Mouse (Mus musculus): ENCODE measurements around the gene Cysrt1. TPM values are rescaled to one million over a fixed set of nuclear protein-coding genes. Genes with fewer than 3 reads are reported as not detected.

Gene Cysrt1
- polyA plus RNA-seq, 1 experiment from 2014 or later: not detected

DNA sequence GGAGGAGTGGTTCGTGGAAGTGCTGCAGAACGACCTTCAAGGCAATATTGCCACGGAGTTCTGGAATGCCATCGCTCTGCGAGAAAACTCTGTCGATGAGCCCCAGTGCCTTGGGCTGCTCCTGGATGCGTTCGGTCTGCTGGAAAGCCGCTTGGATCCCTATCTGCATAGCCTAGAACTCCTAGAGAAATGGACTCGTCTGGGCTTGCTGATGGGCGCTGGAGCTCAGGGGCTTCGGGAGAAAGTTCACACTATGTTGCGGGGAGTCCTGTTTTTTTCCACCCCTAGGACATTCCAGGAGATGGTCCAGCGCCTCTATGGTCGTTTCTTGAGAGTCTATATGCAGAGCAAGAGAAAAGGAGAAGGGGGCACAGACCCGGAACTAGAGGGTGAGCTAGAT lies 30.8 kb upstream of the Cysrt1 start:
- DNase-seq (ENCODE audit: low spot score): no peak
- H3K9me3 ChIP-seq: no peaks in the 10 kb centered on the region
- H3K36me3 ChIP-seq: peaks cover 80% of the 10 kb centered on the region
- H3K27me3 ChIP-seq (ENCODE audit: insufficient read depth, poor library complexity, severe bottlenecking): no peaks in the 10 kb centered on the region
- H3K4me1 ChIP-seq: peaks cover 26% of the 10 kb centered on the region
- peak overlapping the region; percentile 92 for H3K27ac ChIP-seq
- H3K4me3 ChIP-seq: peak overlapping the region; percentile 91
- 27% methylated on average over 16 of the region's 16 CpGs for WGBS

GRCm38 (mm10) chr2:25272515-25272914 lies 30.3 kb upstream of the Cysrt1 start:
- no peak for DNase-seq (ENCODE audit: low spot score)
- peak overlapping the region; percentile 91 for H3K4me3 ChIP-seq
- peaks cover 79% of the 10 kb centered on the region for H3K36me3 ChIP-seq
- under 1% methylated on average over 29 of the region's 29 CpGs for WGBS
- H3K27me3 ChIP-seq (ENCODE audit: insufficient read depth, poor library complexity, severe bottlenecking): no peaks in the 10 kb centered on the region
- peak overlapping the region; percentile 92 for H3K27ac ChIP-seq
- peaks cover 26% of the 10 kb centered on the region for H3K4me1 ChIP-seq
- no peaks in the 10 kb centered on the region for H3K9me3 ChIP-seq

DNA sequence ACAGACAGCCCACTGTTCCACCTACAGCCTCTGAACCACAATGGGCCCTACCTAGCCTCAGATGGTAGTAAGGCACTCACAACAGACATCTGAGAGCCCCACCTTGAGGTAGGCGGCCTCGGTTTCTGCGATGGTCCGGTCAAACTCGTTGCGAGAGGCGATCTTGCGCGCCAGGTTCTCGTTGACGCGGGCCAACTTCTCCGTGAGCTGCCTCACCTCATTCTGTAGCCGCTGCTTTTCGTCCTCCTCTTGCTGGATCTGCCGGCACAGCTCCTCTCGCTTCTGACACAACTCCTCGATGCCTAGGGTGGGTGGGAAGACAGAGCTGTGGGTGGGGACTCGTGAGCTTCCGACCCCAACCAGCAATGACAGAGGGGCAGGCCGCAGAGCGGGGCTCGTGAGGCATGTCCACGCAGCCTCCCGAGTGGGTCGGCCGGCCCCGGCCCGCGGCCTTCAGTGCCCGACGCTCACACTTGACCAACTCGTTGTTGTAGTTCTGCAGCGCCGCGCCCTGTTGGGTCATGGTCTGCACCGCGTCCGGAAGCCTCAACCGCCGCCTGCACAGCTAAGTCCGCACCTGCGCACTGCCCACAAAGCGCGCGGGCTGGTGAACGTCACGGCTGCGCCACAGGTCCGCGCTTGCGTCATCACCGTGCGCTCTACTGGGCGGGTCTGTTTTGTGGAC lies 29.7 kb upstream of the Cysrt1 start, which contains the start of the genes Ssna1 and Anapc2:
TSS of gene Ssna1 (minus strand) at position 612 of the 685 bp plus-strand sequence.
TSS of gene Anapc2 (plus strand) at position 652 of the 685 bp plus-strand sequence.
- peaks cover 31% of the 10 kb centered on the region for H3K4me1 ChIP-seq
- H3K27ac ChIP-seq: peak within 1 kb of the TSS; percentile 92
- H3K9me3 ChIP-seq: no peaks in the 10 kb centered on the region
- peak; percentile 99 for DNase-seq (ENCODE audit: low spot score)
- under 1% methylated on average over 55 of the region's 55 CpGs for WGBS
- H3K27me3 ChIP-seq (ENCODE audit: insufficient read depth, poor library complexity, severe bottlenecking): no peaks in the 10 kb centered on the region
- peak within 1 kb of the TSS; percentile 91 for H3K4me3 ChIP-seq
- peaks cover 74% of the 10 kb centered on the region for H3K36me3 ChIP-seq

GRCm38 (mm10) chr2:25267746-25268309 lies 25.6 kb upstream of the Cysrt1 start:
- Histone ChIP-seq H3K27ac (no peak overlapping the region), H3K4me1 (peaks cover 50% of the 10 kb centered on the region), H3K36me3 (peaks cover 36% of the 10 kb centered on the region), H3K4me3 (no peak overlapping the region), H3K27me3 (ENCODE audit: insufficient read depth, poor library complexity, severe bottlenecking) (peaks cover 25% of the 10 kb centered on the region), H3K9me3 (no peaks in the 10 kb centered on the region)
- 66% methylated on average over 4 of the region's 4 CpGs for WGBS
- no peak for DNase-seq (ENCODE audit: low spot score)

- Histone ChIP-seq H3K4me3 (no peak overlapping the region), H3K27ac (no peak overlapping the region), H3K36me3 (peaks cover 36% of the 10 kb centered on the region), H3K27me3 (ENCODE audit: insufficient read depth, poor library complexity, severe bottlenecking) (peaks cover 25% of the 10 kb centered on the region), H3K9me3 (no peaks in the 10 kb centered on the region), H3K4me1 (peaks cover 49% of the 10 kb centered on the region)
- DNase-seq (ENCODE audit: low spot score): no peak
These were observed 25.0 kb upstream of the Cysrt1 start for GRCm38 (mm10) chr2:25267241-25267640.

- peaks cover 36% of the 10 kb centered on the region for H3K36me3 ChIP-seq
- no peak for DNase-seq (ENCODE audit: low spot score)
- H3K9me3 ChIP-seq: no peaks in the 10 kb centered on the region
- H3K4me3 ChIP-seq: no peak overlapping the region
- WGBS: 42% methylated on average over 2 of the region's 2 CpGs
- H3K27ac ChIP-seq: peak overlapping the region; percentile 31; the same call in 1 of the 2 replicates
- H3K4me1 ChIP-seq: peaks cover 48% of the 10 kb centered on the region
- H3K27me3 ChIP-seq (ENCODE audit: insufficient read depth, poor library complexity, severe bottlenecking): peaks cover 25% of the 10 kb centered on the region
These were observed 24.5 kb upstream of the Cysrt1 start for GRCm38 (mm10) chr2:25266720-25267119.

- no peaks in the 10 kb centered on the region for H3K9me3 ChIP-seq
- no peak for DNase-seq (ENCODE audit: low spot score)
- 58% methylated on average over 6 of the region's 6 CpGs for WGBS
- H3K4me1 ChIP-seq: peaks cover 42% of the 10 kb centered on the region
- peaks cover 33% of the 10 kb centered on the region for H3K36me3 ChIP-seq
- peak overlapping the region; percentile 31 for H3K27ac ChIP-seq
- H3K27me3 ChIP-seq (ENCODE audit: insufficient read depth, poor library complexity, severe bottlenecking): peaks cover 25% of the 10 kb centered on the region
- H3K4me3 ChIP-seq: peak overlapping the region; percentile 25; the same call in 1 of the 2 replicates
These were observed 23.8 kb upstream of the Cysrt1 start for GRCm38 (mm10) chr2:25265897-25266656.

DNA sequence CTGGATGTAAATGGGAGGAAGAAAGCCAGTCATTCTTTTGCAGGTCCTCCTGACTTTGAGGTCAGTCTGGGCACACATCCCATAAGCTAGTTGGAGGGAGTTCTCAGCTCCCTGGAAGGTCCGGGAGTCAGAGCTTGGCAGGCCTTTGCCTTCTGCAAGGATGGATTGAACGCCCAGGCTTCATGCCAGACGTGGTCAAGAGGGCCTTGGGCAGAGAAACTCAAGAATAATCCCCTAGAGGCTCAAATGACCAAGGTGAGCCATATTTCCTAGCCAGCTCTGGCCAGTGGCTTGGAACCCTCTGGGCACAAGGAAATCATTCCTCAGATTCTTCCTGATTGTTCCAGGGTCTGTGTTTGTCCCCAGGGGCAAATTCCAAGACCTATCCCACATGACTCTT lies 22.6 kb upstream of the Cysrt1 start:
- H3K27me3 ChIP-seq (ENCODE audit: insufficient read depth, poor library complexity, severe bottlenecking): peaks cover 25% of the 10 kb centered on the region
- 69% methylated on average over 3 of the region's 3 CpGs for WGBS
- H3K27ac ChIP-seq: no peak overlapping the region
- no peak for DNase-seq (ENCODE audit: low spot score)
- no peaks in the 10 kb centered on the region for H3K9me3 ChIP-seq
- peaks cover 22% of the 10 kb centered on the region for H3K36me3 ChIP-seq
- H3K4me1 ChIP-seq: peaks cover 36% of the 10 kb centered on the region
- no peak overlapping the region for H3K4me3 ChIP-seq

- peaks cover 25% of the 10 kb centered on the region for H3K27me3 ChIP-seq (ENCODE audit: insufficient read depth, poor library complexity, severe bottlenecking)
- peaks cover 16% of the 10 kb centered on the region for H3K36me3 ChIP-seq
- H3K4me3 ChIP-seq: peak overlapping the region; percentile 80; the same call in 1 of the 2 replicates
- WGBS: 68% methylated on average over 5 of the region's 5 CpGs
- H3K4me1 ChIP-seq: peaks cover 36% of the 10 kb centered on the region
- no peak overlapping the region for H3K27ac ChIP-seq
- H3K9me3 ChIP-seq: no peaks in the 10 kb centered on the region
- no peak for DNase-seq (ENCODE audit: low spot score)
These were observed 22.0 kb upstream of the Cysrt1 start for GRCm38 (mm10) chr2:25264286-25264660.

GRCm38 (mm10) chr2:25263623-25264285 lies 21.5 kb upstream of the Cysrt1 start:
- peak overlapping the region; percentile 80 for H3K4me3 ChIP-seq
- DNase-seq (ENCODE audit: low spot score): no peak
- H3K27ac ChIP-seq: peak overlapping the region; percentile 77
- H3K4me1 ChIP-seq: peaks cover 36% of the 10 kb centered on the region
- H3K27me3 ChIP-seq (ENCODE audit: insufficient read depth, poor library complexity, severe bottlenecking): peaks cover 25% of the 10 kb centered on the region
- no peaks in the 10 kb centered on the region for H3K9me3 ChIP-seq
- peaks cover 11% of the 10 kb centered on the region; the same call in 1 of the 2 replicates for H3K36me3 ChIP-seq
- 20% methylated on average over 12 of the region's 12 CpGs for WGBS

GRCm38 (mm10) chr2:25262795-25263622 lies 20.8 kb upstream of the Cysrt1 start:
- WGBS: under 1% methylated on average over 82 of the region's 82 CpGs

DNA sequence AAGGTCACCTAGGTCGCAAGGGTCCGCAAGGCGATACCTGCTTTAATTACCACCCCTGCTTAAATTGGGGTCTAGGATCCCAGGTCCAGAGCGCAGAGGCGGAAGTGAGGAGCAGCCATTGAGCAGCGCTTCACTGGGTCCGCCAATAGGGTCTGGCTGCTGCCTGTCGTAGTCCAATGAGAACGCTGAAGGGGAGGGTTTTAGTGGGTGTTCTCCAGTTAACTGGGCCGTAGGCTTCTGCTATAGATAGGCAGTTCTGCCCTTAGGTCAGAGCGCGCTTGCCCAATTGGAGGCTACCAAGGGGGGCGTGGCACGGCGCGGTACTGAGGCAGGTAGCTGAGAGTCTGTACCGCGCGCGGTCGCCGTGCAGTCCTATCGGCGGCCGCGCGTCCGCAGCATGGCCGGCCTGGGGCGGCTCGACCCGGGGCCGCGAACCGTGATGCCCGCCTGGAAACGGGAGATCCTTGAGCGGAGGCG lies 20.1 kb upstream of the Cysrt1 start, which contains the start of gene Tprn:
TSS of gene Tprn (plus strand) at position 328 of the 477 bp plus-strand sequence.
- H3K4me1 ChIP-seq: peaks cover 34% of the 10 kb centered on the region
- peak within 1 kb of the TSS; percentile 80 for H3K4me3 ChIP-seq
- H3K27ac ChIP-seq: peak within 1 kb of the TSS; percentile 83
- peaks cover 25% of the 10 kb centered on the region for H3K27me3 ChIP-seq (ENCODE audit: insufficient read depth, poor library complexity, severe bottlenecking)
- H3K9me3 ChIP-seq: no peaks in the 10 kb centered on the region
- H3K36me3 ChIP-seq: no peaks in the 10 kb centered on the region
- peak; percentile 98 for DNase-seq (ENCODE audit: low spot score)
- WGBS: under 1% methylated on average over 39 of the region's 39 CpGs

More at GRCm38 (mm10) chr2:25262795-25263622, 20.8 kb upstream of the Cysrt1 start:
- Histone ChIP-seq H3K27me3 (ENCODE audit: insufficient read depth, poor library complexity, severe bottlenecking) (peaks cover 25% of the 10 kb centered on the region), H3K4me3 (peak overlapping the region; percentile 80), H3K27ac (peak overlapping the region; percentile 77), H3K36me3 (0 out of 2 replicates have a peak, but pooled peaks cover 4% of the 10 kb centered on the region), H3K4me1 (peaks cover 36% of the 10 kb centered on the region), H3K9me3 (no peaks in the 10 kb centered on the region)
- DNase-seq (ENCODE audit: low spot score): no peak

All from heart, embryonic 10.5 days (tissue).